Mouse (Mus musculus) forebrain, embryonic 16.5 days (tissue): ENCODE results near the gene Galnt14. TPM values are rescaled to one million over a fixed set of nuclear protein-coding genes. Genes with fewer than 3 reads are reported as not detected.
A peak's percentile ranks its signal among the peaks of the same experiment; 100 is the strongest.

Experiments
- ATAC-seq: fragments of 200-750 bp; cut with Nextera tagmentation; 2 replicates; pipeline ENCODE4 v1.8.0; 2017; ENCODE audit warnings: mild to moderate bottlenecking, moderate library complexity
- H3K27ac ChIP-seq: fragments of 300-500 bp; sonication (generic); 2 replicates; pipeline ENCODE4 v1.5.1; 2014; ENCODE audit warnings: low read length, control low read depth
- H3K27me3 ChIP-seq: fragments of 300-500 bp; sonication (generic); replicated peaks from 2 replicates; pipeline ENCODE4 v1.6.1; 2014; ENCODE audit warnings: low read length; ENCODE audit not compliant: control insufficient read depth, insufficient read depth
- H3K36me3 ChIP-seq: fragments of 300-500 bp; sonication (generic); 2 replicates; pipeline ENCODE4 v1.6.1; 2014; ENCODE audit not compliant: control insufficient read depth, insufficient read depth
- H3K4me1 ChIP-seq: fragments of 300-500 bp; sonication (generic); replicated peaks from 2 replicates; pipeline ENCODE4 v1.6.1; 2014; ENCODE audit warnings: low read length; ENCODE audit not compliant: control insufficient read depth, insufficient read depth
- H3K4me2 ChIP-seq: fragments of 300-500 bp; sonication (generic); 2 replicates; pipeline ENCODE4 v1.6.1; 2014; ENCODE audit warnings: mild to moderate bottlenecking, low read length, control low read depth
- H3K4me3 ChIP-seq: fragments of 300-500 bp; sonication (generic); replicated peaks from 2 replicates; pipeline ENCODE4 v1.5.1; 2014; ENCODE audit warnings: mild to moderate bottlenecking, low read length, control low read depth
- H3K9ac ChIP-seq: fragments of 300-500 bp; sonication (generic); replicated peaks from 2 replicates; pipeline ENCODE4 v1.6.1; 2014; ENCODE audit warnings: low read depth, low read length, control low read depth
- H3K9me3 ChIP-seq: fragments of 300-500 bp; sonication (generic); 2 replicates; pipeline ENCODE4 v1.6.1; 2016; ENCODE audit warnings: low read length; ENCODE audit not compliant: control insufficient read depth
- WGBS: fragments of 180-500 bp; shearing (Covaris S2); extraction: QIAGEN DNeasy Blood & Tissue Kit; methylation state at CpG from one replicate; pipeline ENCODE4 v1.1.7; 2014; 5-methylcytosine and 5-hydroxymethylcytosine counted together
- polyA plus RNA-seq: library from polyadenylated mRNA; unstranded; fragments of >200 nt; fragmentation: Nextera tagmentation; extraction: Ambion mirVana; gene quantifications from 2 replicates; pipeline ENCODE4 v1.2.1, GENCODE M21; 2015

Gene Galnt14
- polyA plus RNA-seq, 1 experiment from 2014 or later: 12.3 TPM

- peak overlapping the region; percentile 53 for H3K27ac ChIP-seq
- peak overlapping the region; percentile 92 for H3K4me2 ChIP-seq
- H3K4me1 ChIP-seq: peaks cover 39% of the 10 kb centered on the region
- peak overlapping the region; percentile 83 for H3K9ac ChIP-seq
- no peaks in the 10 kb centered on the region for H3K36me3 ChIP-seq
- no peaks in the 10 kb centered on the region for H3K9me3 ChIP-seq
- H3K4me3 ChIP-seq: peak overlapping the region; percentile 65
- under 1% methylated on average over 43 of the region's 43 CpGs for WGBS
- peak; percentile 9 for ATAC-seq
- peaks cover 14% of the 10 kb centered on the region; the same call in 1 of the 2 replicates for H3K27me3 ChIP-seq
These were observed 867 bp downstream of the Galnt14 start for GRCm38 (mm10) chr17:73709131-73710041.

- no peak overlapping the region; the same call in 1 of the 2 replicates for H3K4me3 ChIP-seq
- H3K9ac ChIP-seq: no peak overlapping the region
- H3K36me3 ChIP-seq: no peaks in the 10 kb centered on the region
- peaks cover 31% of the 10 kb centered on the region for H3K4me1 ChIP-seq
- H3K4me2 ChIP-seq: peak overlapping the region; percentile 22; the same call in 1 of the 2 replicates
- no peak overlapping the region for H3K27ac ChIP-seq
- no peaks in the 10 kb centered on the region for H3K9me3 ChIP-seq
- no peak for ATAC-seq
- whole genome bisulfite sequencing: 90% methylated on average over 6 of the region's 6 CpGs
- H3K27me3 ChIP-seq: peaks cover 14% of the 10 kb centered on the region; the same call in 1 of the 2 replicates
These were observed 1.8 kb downstream of the Galnt14 start for GRCm38 (mm10) chr17:73708451-73708850.

GRCm38 (mm10) chr17:73703571-73703970 lies 6.7 kb downstream of the Galnt14 start:
- no peak for ATAC-seq
- Histone ChIP-seq H3K4me2 (no peak overlapping the region), H3K4me3 (no peak overlapping the region), H3K27ac (no peak overlapping the region), H3K9me3 (no peaks in the 10 kb centered on the region), H3K36me3 (no peaks in the 10 kb centered on the region), H3K4me1 (peaks cover 17% of the 10 kb centered on the region), H3K9ac (no peak overlapping the region), H3K27me3 (no peaks in the 10 kb centered on the region)

- 21% methylated on average over 7 of the region's 7 CpGs for WGBS
These were observed 9.2 kb downstream of the Galnt14 start for GRCm38 (mm10) chr17:73701016-73701415.

GRCm38 (mm10) chr17:73699881-73700280 lies 10.4 kb downstream of the Galnt14 start:
- H3K9me3 ChIP-seq: no peaks in the 10 kb centered on the region
- H3K9ac ChIP-seq: no peak overlapping the region
- no peak overlapping the region for H3K4me2 ChIP-seq
- no peak overlapping the region for H3K4me3 ChIP-seq
- no peaks in the 10 kb centered on the region for H3K27me3 ChIP-seq
- H3K36me3 ChIP-seq: no peaks in the 10 kb centered on the region
- 6% methylated on average over 6 of the region's 6 CpGs for WGBS
- peaks cover 18% of the 10 kb centered on the region for H3K4me1 ChIP-seq
- peak; percentile 69 for ATAC-seq
- H3K27ac ChIP-seq: no peak overlapping the region

More at GRCm38 (mm10) chr17:73701016-73701415, 9.2 kb downstream of the Galnt14 start:
- no peaks in the 10 kb centered on the region for H3K9me3 ChIP-seq
- ATAC-seq: no peak
- no peak overlapping the region for H3K4me3 ChIP-seq
- H3K4me1 ChIP-seq: peaks cover 17% of the 10 kb centered on the region
- no peaks in the 10 kb centered on the region for H3K36me3 ChIP-seq
- no peaks in the 10 kb centered on the region for H3K27me3 ChIP-seq
- no peak overlapping the region for H3K9ac ChIP-seq
- H3K27ac ChIP-seq: no peak overlapping the region
- no peak overlapping the region for H3K4me2 ChIP-seq

GRCm38 (mm10) chr17:73694206-73694952 lies 15.9 kb downstream of the Galnt14 start:
- no peak for ATAC-seq
- no peaks in the 10 kb centered on the region for H3K9me3 ChIP-seq
- no peak overlapping the region for H3K9ac ChIP-seq
- no peaks in the 10 kb centered on the region for H3K36me3 ChIP-seq
- no peak overlapping the region for H3K4me2 ChIP-seq
- H3K27ac ChIP-seq: no peak overlapping the region
- no peaks in the 10 kb centered on the region for H3K27me3 ChIP-seq
- 0 out of 2 replicates have a peak, but pooled peaks cover 2% of the 10 kb centered on the region for H3K4me1 ChIP-seq
- no peak overlapping the region for H3K4me3 ChIP-seq
- 93% methylated on average over 3 of the region's 3 CpGs for WGBS

GRCm38 (mm10) chr17:73688261-73688660 lies 22.0 kb downstream of the Galnt14 start:
- Histone ChIP-seq H3K4me2 (no peak overlapping the region), H3K4me1 (no peaks in the 10 kb centered on the region), H3K4me3 (no peak overlapping the region), H3K27ac (no peak overlapping the region), H3K36me3 (no peaks in the 10 kb centered on the region), H3K9me3 (no peaks in the 10 kb centered on the region), H3K27me3 (no peaks in the 10 kb centered on the region), H3K9ac (no peak overlapping the region)
- WGBS: 83% methylated on average over 3 of the region's 3 CpGs
- no peak for ATAC-seq

- Histone ChIP-seq H3K4me1 (no peaks in the 10 kb centered on the region), H3K9ac (no peak overlapping the region), H3K27me3 (no peaks in the 10 kb centered on the region), H3K27ac (no peak overlapping the region), H3K4me3 (no peak overlapping the region), H3K9me3 (no peaks in the 10 kb centered on the region), H3K36me3 (no peaks in the 10 kb centered on the region), H3K4me2 (no peak overlapping the region)
- no peak for ATAC-seq
- 72% methylated on average over 8 of the region's 8 CpGs for whole genome bisulfite sequencing
These were observed 24.0 kb downstream of the Galnt14 start for GRCm38 (mm10) chr17:73686292-73686691.

- Histone ChIP-seq H3K9me3 (no peaks in the 10 kb centered on the region), H3K36me3 (no peaks in the 10 kb centered on the region), H3K27ac (no peak overlapping the region), H3K4me3 (no peak overlapping the region), H3K9ac (no peak overlapping the region), H3K27me3 (no peaks in the 10 kb centered on the region), H3K4me2 (no peak overlapping the region), H3K4me1 (no peaks in the 10 kb centered on the region)
- WGBS: 84% methylated on average over 5 of the region's 5 CpGs
- ATAC-seq: no peak
These were observed 25.5 kb downstream of the Galnt14 start for GRCm38 (mm10) chr17:73684746-73685145.
